Mouse (Mus musculus): ENCODE results near the gene Crebl2.

Gene Crebl2

GRCm38 (mm10) chr6:134905811-134906210 lies 75.9 kb downstream of the Crebl2 start:
- no peak for DNase-seq (ENCODE audit: low spot score in 2 of 2)
